Mouse (Mus musculus) hindbrain, embryonic 15.5 days (tissue): ENCODE measurements around the gene Myo16. TPM values are rescaled to one million over a fixed set of nuclear protein-coding genes. Genes with fewer than 3 reads are reported as not detected.
A peak's percentile ranks its signal among the peaks of the same experiment; 100 is the strongest.

Experiments
- ATAC-seq: fragments of 200-750 bp; cut with Nextera tagmentation; 2 replicates; pipeline ENCODE4 v1.8.0; 2017; ENCODE audit warnings: low read depth, moderate number of reproducible peaks, moderate TSS enrichment; ENCODE audit not compliant: low FRiP score
- H3K27ac ChIP-seq: fragments of 300-500 bp; sonication (generic); replicated peaks from 2 replicates; pipeline ENCODE4 v1.5.1; 2015; ENCODE audit warnings: mild to moderate bottlenecking, inconsistent platforms
- H3K27me3 ChIP-seq: fragments of 300-500 bp; sonication (generic); 2 replicates; pipeline ENCODE4 v1.6.1; 2015; ENCODE audit warnings: control low read depth, inconsistent platforms
- H3K36me3 ChIP-seq: fragments of 300-500 bp; sonication (generic); 2 replicates; pipeline ENCODE4 v1.6.1; 2015; ENCODE audit warnings: control low read depth, inconsistent platforms
- H3K4me1 ChIP-seq: fragments of 300-500 bp; sonication (generic); replicated peaks from 2 replicates; pipeline ENCODE4 v1.6.1; 2015; ENCODE audit warnings: control low read depth, inconsistent platforms
- H3K4me2 ChIP-seq: fragments of 300-500 bp; sonication (generic); 2 replicates; pipeline ENCODE4 v1.6.1; 2015; ENCODE audit warnings: moderate library complexity, mild to moderate bottlenecking, inconsistent platforms
- H3K4me3 ChIP-seq: fragments of 300-500 bp; sonication (generic); 2 replicates; pipeline ENCODE4 v1.5.1; 2015; ENCODE audit warnings: mild to moderate bottlenecking, inconsistent platforms
- H3K9ac ChIP-seq: fragments of 300-500 bp; sonication (generic); 2 replicates; pipeline ENCODE4 v1.6.1; 2015; ENCODE audit warnings: inconsistent platforms
- H3K9me3 ChIP-seq: fragments of 300-500 bp; sonication (generic); 2 replicates; pipeline ENCODE4 v1.6.1; 2016; ENCODE audit warnings: control low read depth, inconsistent platforms
- WGBS: fragments of 180-500 bp; shearing (Covaris S2); methylation state at CpG from one replicate; pipeline ENCODE4 v1.1.7; 2015; 5-methylcytosine and 5-hydroxymethylcytosine counted together
- polyA plus RNA-seq: library from polyadenylated mRNA; unstranded; fragments of >200 nt; fragmentation: Nextera tagmentation; extraction: Ambion mirVana; gene quantifications from 2 replicates; pipeline ENCODE4 v1.2.1, GENCODE M21; 2015

The Myo16 gene
- polyA plus RNA-seq, 1 experiment from 2014 or later, result 5.5 TPM

DNA sequence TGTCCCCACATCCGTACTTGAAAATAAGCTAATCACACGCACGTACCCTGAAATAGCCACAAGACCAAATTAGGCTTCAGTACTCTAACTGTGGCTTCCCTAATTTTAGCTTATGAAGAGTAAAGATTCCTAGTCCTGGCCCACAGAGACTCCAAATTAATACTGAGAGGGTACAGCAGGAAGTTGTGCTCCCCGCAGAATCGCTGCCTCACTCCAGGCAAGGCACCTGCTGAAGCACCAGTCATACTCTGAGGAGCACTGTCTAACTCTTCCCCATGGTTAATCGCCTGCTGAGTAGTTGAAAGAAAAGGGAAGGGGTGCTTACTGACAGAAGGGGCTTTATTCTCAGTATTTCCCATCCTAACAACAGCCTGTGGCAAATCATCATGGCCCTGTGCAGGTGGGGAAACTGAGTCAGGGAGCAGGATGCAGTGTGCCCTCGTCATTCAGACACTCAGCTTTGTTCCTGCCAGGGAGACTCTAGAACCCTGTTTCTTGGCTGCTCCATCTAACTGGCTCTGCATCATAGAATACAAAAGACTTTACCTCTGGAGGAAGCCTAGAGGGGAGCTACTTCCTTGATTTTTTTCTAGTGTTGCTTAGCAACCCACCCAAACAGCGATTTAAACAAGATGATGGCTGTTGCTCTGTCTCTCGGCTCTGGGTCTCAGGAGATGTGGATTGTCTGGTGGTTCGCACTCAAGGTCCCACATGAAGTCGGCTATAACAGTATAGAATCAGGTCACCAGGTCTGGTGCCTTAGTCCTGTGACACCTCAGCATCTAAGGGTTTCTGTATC, 411.7 kb downstream of the Myo16 start:
- no peak for ATAC-seq
- H3K4me1 ChIP-seq, result 0 out of 2 replicates have a peak, but pooled peaks cover 5% of the 10 kb centered on the region
- no peak overlapping the region for H3K27ac ChIP-seq
- H3K27me3 ChIP-seq, result no peaks in the 10 kb centered on the region
- no peaks in the 10 kb centered on the region for H3K9me3 ChIP-seq
- no peak overlapping the region for H3K4me3 ChIP-seq
- 0 out of 2 replicates have a peak, but pooled peaks cover under 1% of the 10 kb centered on the region for H3K36me3 ChIP-seq
- no peak overlapping the region for H3K9ac ChIP-seq
- H3K4me2 ChIP-seq, result no peak overlapping the region
- 68% methylated on average over 11 of the region's 11 CpGs for WGBS

- 65% methylated on average over 4 of the region's 4 CpGs for WGBS
These were observed 414.7 kb downstream of the Myo16 start for GRCm38 (mm10) chr8:10568448-10568847.

GRCm38 (mm10) chr8:10574096-10574495, 420.4 kb downstream of the Myo16 start:
- WGBS, result 23% methylated on average over 6 of the region's 6 CpGs
- H3K4me1 ChIP-seq, result no peaks in the 10 kb centered on the region
- H3K9ac ChIP-seq, result no peak overlapping the region
- no peaks in the 10 kb centered on the region for H3K9me3 ChIP-seq
- no peak overlapping the region for H3K27ac ChIP-seq
- H3K4me3 ChIP-seq, result no peak overlapping the region
- ATAC-seq, result no peak
- H3K27me3 ChIP-seq, result no peaks in the 10 kb centered on the region
- 0 out of 2 replicates have a peak, but pooled peaks cover 4% of the 10 kb centered on the region for H3K36me3 ChIP-seq
- H3K4me2 ChIP-seq, result no peak overlapping the region

More at GRCm38 (mm10) chr8:10568448-10568847, 414.7 kb downstream of the Myo16 start:
- H3K4me1 ChIP-seq, result no peaks in the 10 kb centered on the region
- no peak overlapping the region for H3K27ac ChIP-seq
- no peaks in the 10 kb centered on the region for H3K27me3 ChIP-seq
- no peak for ATAC-seq
- no peak overlapping the region for H3K4me3 ChIP-seq
- H3K9ac ChIP-seq, result no peak overlapping the region
- 0 out of 2 replicates have a peak, but pooled peaks cover 4% of the 10 kb centered on the region for H3K36me3 ChIP-seq
- no peak overlapping the region for H3K4me2 ChIP-seq
- H3K9me3 ChIP-seq, result no peaks in the 10 kb centered on the region

- H3K27me3 ChIP-seq, result no peaks in the 10 kb centered on the region
- H3K4me3 ChIP-seq, result no peak overlapping the region
- H3K9ac ChIP-seq, result no peak overlapping the region
- no peaks in the 10 kb centered on the region for H3K9me3 ChIP-seq
- 0 out of 2 replicates have a peak, but pooled peaks cover 4% of the 10 kb centered on the region for H3K36me3 ChIP-seq
- 80% methylated on average over 10 of the region's 10 CpGs for WGBS
- H3K27ac ChIP-seq, result no peak overlapping the region
- no peak overlapping the region for H3K4me2 ChIP-seq
- no peak for ATAC-seq
- H3K4me1 ChIP-seq, result no peaks in the 10 kb centered on the region
These were observed 421.5 kb downstream of the Myo16 start for GRCm38 (mm10) chr8:10575244-10575643.

- no peaks in the 10 kb centered on the region for H3K9me3 ChIP-seq
- no peaks in the 10 kb centered on the region for H3K36me3 ChIP-seq
- 40% methylated on average over 10 of the region's 14 CpGs for WGBS
- no peak overlapping the region for H3K9ac ChIP-seq
- H3K4me1 ChIP-seq, result peaks cover 10% of the 10 kb centered on the region
- H3K27me3 ChIP-seq, result no peaks in the 10 kb centered on the region
- H3K27ac ChIP-seq, result no peak overlapping the region
- peak; percentile 59; the same call in 1 of the 2 replicates for ATAC-seq
- H3K4me2 ChIP-seq, result no peak overlapping the region
- no peak overlapping the region for H3K4me3 ChIP-seq
These were observed 433.4 kb downstream of the Myo16 start for GRCm38 (mm10) chr8:10586956-10587744.

GRCm38 (mm10) chr8:10589422-10589933, 435.8 kb downstream of the Myo16 start:
- Histone ChIP-seq H3K9me3 (no peaks in the 10 kb centered on the region), H3K27ac (no peak overlapping the region), H3K27me3 (no peaks in the 10 kb centered on the region), H3K4me3 (no peak overlapping the region), H3K9ac (no peak overlapping the region), H3K4me2 (no peak overlapping the region), H3K36me3 (no peaks in the 10 kb centered on the region), H3K4me1 (peaks cover 10% of the 10 kb centered on the region)
- ATAC-seq, result no peak
- 88% methylated on average over 11 of the region's 11 CpGs for WGBS

- ATAC-seq, result no peak
- Histone ChIP-seq H3K4me1 (no peaks in the 10 kb centered on the region), H3K27me3 (no peaks in the 10 kb centered on the region), H3K27ac (no peak overlapping the region), H3K4me3 (no peak overlapping the region), H3K9me3 (no peaks in the 10 kb centered on the region), H3K4me2 (no peak overlapping the region), H3K36me3 (no peaks in the 10 kb centered on the region), H3K9ac (no peak overlapping the region)
- WGBS, result 94% methylated on average over 6 of the region's 6 CpGs
These were observed 439.2 kb downstream of the Myo16 start for GRCm38 (mm10) chr8:10592917-10593316.

- Histone ChIP-seq H3K27ac (no peak overlapping the region), H3K4me2 (no peak overlapping the region), H3K9ac (no peak overlapping the region), H3K4me3 (no peak overlapping the region), H3K27me3 (no peaks in the 10 kb centered on the region), H3K4me1 (no peaks in the 10 kb centered on the region), H3K36me3 (no peaks in the 10 kb centered on the region), H3K9me3 (no peaks in the 10 kb centered on the region)
- no peak for ATAC-seq
- 92% methylated on average over 3 of the region's 3 CpGs for WGBS
These were observed 442.6 kb downstream of the Myo16 start for GRCm38 (mm10) chr8:10596353-10596752.

GRCm38 (mm10) chr8:10597595-10597994, 443.9 kb downstream of the Myo16 start:
- H3K9ac ChIP-seq, result no peak overlapping the region
- H3K4me3 ChIP-seq, result no peak overlapping the region
- ATAC-seq, result no peak
- H3K27me3 ChIP-seq, result no peaks in the 10 kb centered on the region
- no peaks in the 10 kb centered on the region for H3K4me1 ChIP-seq
- no peaks in the 10 kb centered on the region for H3K36me3 ChIP-seq
- no peak overlapping the region for H3K4me2 ChIP-seq
- 84% methylated on average over 5 of the region's 5 CpGs for WGBS
- no peaks in the 10 kb centered on the region for H3K9me3 ChIP-seq
- H3K27ac ChIP-seq, result no peak overlapping the region

GRCm38 (mm10) chr8:10598889-10599288, 445.2 kb downstream of the Myo16 start:
- 90% methylated on average over 5 of the region's 5 CpGs for WGBS
- H3K27ac ChIP-seq, result no peak overlapping the region

DNA sequence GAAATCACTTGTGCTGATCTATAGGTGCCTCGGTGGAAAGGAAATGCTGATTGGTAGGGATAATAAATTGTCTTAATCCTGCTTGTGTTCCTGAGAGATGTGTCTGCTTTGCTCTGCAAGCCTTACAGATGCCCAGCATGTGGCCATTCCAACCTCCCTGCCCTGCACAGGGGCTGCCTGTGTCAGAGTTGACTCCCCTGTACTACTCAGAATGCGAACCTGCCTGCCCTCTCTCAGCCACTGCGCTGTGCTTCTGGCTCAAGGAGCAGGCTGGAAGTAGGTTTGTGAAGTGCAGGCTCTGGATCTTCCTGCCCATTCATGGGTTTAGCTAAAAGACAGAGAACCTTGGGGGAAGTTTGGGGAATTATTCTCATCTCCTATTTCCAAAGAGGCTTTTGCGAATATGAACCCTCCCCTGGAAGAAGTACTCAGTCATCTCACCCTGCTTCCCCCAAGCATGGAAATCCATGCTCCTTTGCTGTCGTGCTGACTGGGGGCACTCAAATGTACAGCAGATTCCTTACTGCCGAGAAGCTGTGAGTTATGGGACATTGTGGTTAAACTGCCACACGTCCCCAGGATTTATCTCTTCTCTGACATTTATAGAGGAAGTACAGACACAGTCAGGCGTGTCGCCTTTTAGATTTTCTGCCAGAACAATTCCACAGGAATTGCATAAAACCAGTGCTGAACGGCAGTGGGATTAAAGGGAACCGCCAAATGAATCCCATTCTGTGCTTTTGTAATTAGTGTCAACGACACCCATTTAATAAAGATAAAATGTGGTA, 452.5 kb downstream of the Myo16 start:
- no peak overlapping the region for H3K27ac ChIP-seq
- H3K4me1 ChIP-seq, result peaks cover 15% of the 10 kb centered on the region
- H3K9ac ChIP-seq, result no peak overlapping the region
- no peaks in the 10 kb centered on the region for H3K9me3 ChIP-seq
- H3K4me2 ChIP-seq, result no peak overlapping the region
- no peak overlapping the region for H3K4me3 ChIP-seq
- WGBS, result 41% methylated on average over 12 of the region's 12 CpGs
- H3K36me3 ChIP-seq, result no peaks in the 10 kb centered on the region
- H3K27me3 ChIP-seq, result no peaks in the 10 kb centered on the region
- no peak for ATAC-seq

More at GRCm38 (mm10) chr8:10598889-10599288, 445.2 kb downstream of the Myo16 start:
- no peak overlapping the region for H3K9ac ChIP-seq
- H3K4me1 ChIP-seq, result peaks cover 7% of the 10 kb centered on the region
- no peak for ATAC-seq
- H3K27me3 ChIP-seq, result no peaks in the 10 kb centered on the region
- no peaks in the 10 kb centered on the region for H3K9me3 ChIP-seq
- H3K4me3 ChIP-seq, result no peak overlapping the region
- no peak overlapping the region for H3K4me2 ChIP-seq
- no peaks in the 10 kb centered on the region for H3K36me3 ChIP-seq
